Comparison of ENCODE assay signal across 11 mouse cellular contexts in the genomic region with DNA sequence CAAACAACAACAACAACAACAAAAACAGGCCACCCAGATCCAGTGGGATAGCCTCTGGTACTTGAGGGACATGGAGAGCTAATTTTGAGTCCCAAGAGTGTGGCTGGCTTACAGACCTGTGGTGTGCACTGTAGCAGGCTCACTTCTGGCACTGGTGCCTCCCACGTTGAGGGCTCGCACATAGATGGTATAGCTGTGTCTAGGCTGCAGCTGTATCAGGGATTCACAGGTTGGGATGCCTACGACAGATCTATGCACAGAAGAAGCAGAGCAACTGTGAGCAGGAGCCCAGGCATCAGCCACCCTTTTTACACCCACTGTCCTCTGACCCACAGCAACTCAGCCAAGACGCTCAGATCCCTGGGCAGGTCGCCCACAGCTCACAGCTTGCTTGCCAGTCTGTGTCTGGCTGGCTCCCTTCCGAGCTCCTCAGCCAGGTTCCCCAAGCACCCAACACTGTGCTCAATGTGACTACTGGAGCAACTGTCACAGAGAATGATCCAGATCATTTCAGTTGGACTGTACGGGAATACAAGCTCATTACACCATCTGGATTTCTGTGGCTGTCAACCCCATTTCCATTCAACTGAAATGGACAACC. TPM values are rescaled to one million over a fixed set of nuclear protein-coding genes. Genes with fewer than 3 reads are reported as not detected.
DNase-seq lines count a peak whose midpoint lies in the region; ATAC-seq and TF ChIP-seq lines count a peak whose summit lies in the region.
"Had no signal": no experiment of that assay in that cellular context is flagged by ENCODE, and none has a peak within 500 bp of the region (broad histone marks: within the 10 kb centered on the region; RNA-seq: fewer than 3 reads in every experiment).

No protein-coding gene starts in this region.

- no peaks in the 10 kb centered on the region for H3K4me1 ChIP-seq in lung, postnatal 0 days (ENCODE audit: insufficient read depth, low read depth, low read length)
- H3K4me1 ChIP-seq: limb, embryonic 12.5 days had no signal

- H3K9me3 ChIP-seq in lung, postnatal 0 days (ENCODE audit: low read length): no peaks in the 10 kb centered on the region
- H3K9me3 ChIP-seq: limb, embryonic 12.5 days; neural tube, embryonic 12.5 days had no signal

- no peak overlapping the region for H3K9ac ChIP-seq in lung, postnatal 0 days (replicated peaks; ENCODE audit: low read depth)
- H3K9ac ChIP-seq: limb, embryonic 12.5 days; neural tube, embryonic 12.5 days had no signal

- TF ChIP-seq EP300 in lung, postnatal 0 days (IDR thresholded peaks at IDR 0.05): no peak

- no peak overlapping the region for H3K27ac ChIP-seq in lung, postnatal 0 days (ENCODE audit: low read length)
- 0 out of 2 replicates have a peak overlapping the region, but pooled peaks have one; percentile 24 for H3K27ac ChIP-seq in left cerebral cortex, adult 2 months
- H3K27ac ChIP-seq: limb, embryonic 12.5 days; neural tube, embryonic 12.5 days had no signal

- no peak for TF ChIP-seq CTCF in lung, postnatal 0 days (IDR thresholded peaks at IDR 0.05)
- TF ChIP-seq CTCF in left cerebral cortex, adult 2 months (IDR thresholded peaks at IDR 0.05): no peak

- no peaks in the 10 kb centered on the region for H3K36me3 ChIP-seq in lung, postnatal 0 days (ENCODE audit: insufficient read depth, low read length)
- H3K36me3 ChIP-seq: limb, embryonic 12.5 days; neural tube, embryonic 12.5 days had no signal

- 82% methylated on average over 7 of the region's 7 CpGs for WGBS in lung, postnatal 0 days

- intact Hi-C loops in left cerebral cortex, adult 2 months (cut with DNase I): loop anchor here (2.0 kb wide), 1 partner anchor 29 kb away; the partner anchor contains the start of gene Whamm

- peak; percentile 18 to 20 for DNase-seq in lung, adult 18-20 months
- no peak for DNase-seq in lung, postnatal 0 days (ENCODE audit: low spot score)
- peak; percentile 34 for DNase-seq in cerebellum, adult 9-10 months
- DNase-seq in heart, adult 9 months (ENCODE audit: low spot score in 2 of 2): peak; percentile 57 to 77
- DNase-seq in left cerebral cortex, adult 2 months (ENCODE audit: extremely low spot score in 1 of 2, low spot score in 2 of 2): peak; percentile 57 to 63
- no peak for DNase-seq in T-cell, adult 2 months (ENCODE audit: low spot score)
- no peak for DNase-seq in thymus, postnatal 4 days
- no peak for DNase-seq in spleen, postnatal 14 days (ENCODE audit: low spot score in 2 of 2)

- H3K4me3 ChIP-seq in lung, postnatal 0 days (ENCODE audit: low read depth, low read length): no peak overlapping the region
- no peak overlapping the region for H3K4me3 ChIP-seq in left cerebral cortex, adult 2 months
- H3K4me3 ChIP-seq: limb, embryonic 12.5 days; neural tube, embryonic 12.5 days had no signal

- no peak for ATAC-seq in lung, postnatal 0 days

- H3K4me2 ChIP-seq in lung, postnatal 0 days (replicated peaks; ENCODE audit: low read depth, low read length): no peak overlapping the region
- H3K4me2 ChIP-seq: limb, embryonic 12.5 days; neural tube, embryonic 12.5 days had no signal

- H3K27me3 ChIP-seq in lung, postnatal 0 days (replicated peaks; ENCODE audit: insufficient read depth, low read length): no peaks in the 10 kb centered on the region
- H3K27me3 ChIP-seq: limb, embryonic 12.5 days; neural tube, embryonic 12.5 days had no signal

RNA-seq across cellular contexts. Expression of gene Fsd2, which starts 24.7 kb away (rescaled TPM):
- polyA plus RNA-seq in lung, postnatal 0 days (2015; fragmentation: Nextera tagmentation; extraction: Ambion mirVana): 1.0 and 1.4 TPM in 2 replicates
- under 1 TPM; 0.25 to 0.26 TPM for total RNA-seq in left cerebral cortex, adult 2 months (2021)

RNA-seq across cellular contexts. Expression of gene Whamm, which starts 29.0 kb away (rescaled TPM):
- 7.2 and 8.1 TPM in 2 replicates for polyA plus RNA-seq in lung, postnatal 0 days (2015; fragmentation: Nextera tagmentation; extraction: Ambion mirVana)
- total RNA-seq in left cerebral cortex, adult 2 months (2021): 10 to 100 TPM; 18.6 to 19.1 TPM

RNA-seq across cellular contexts. Expression of gene BC048679, which starts 43.9 kb away (rescaled TPM):
- polyA plus RNA-seq in lung, postnatal 0 days (2015; fragmentation: Nextera tagmentation; extraction: Ambion mirVana): not detected in 2 replicates
- not detected for total RNA-seq in left cerebral cortex, adult 2 months (2021)
- polyA plus RNA-seq: embryonic facial prominence, embryonic 14.5 days; limb, embryonic 12.5 days; neural tube, embryonic 12.5 days had no signal

RNA-seq across cellular contexts. Expression of gene Ap3b2, which starts 48.3 kb away (rescaled TPM):
- 0.12 and 0.23 TPM in 2 replicates for polyA plus RNA-seq in lung, postnatal 0 days (2015; fragmentation: Nextera tagmentation; extraction: Ambion mirVana)
- 100 to 1,000 TPM; 159 to 162 TPM for total RNA-seq in left cerebral cortex, adult 2 months (2021)

Comparison
In these comparisons a context has a peak if more than half of its experiments do, and no peak if none do; other contexts are left out.
1. DNase-seq: peak in lung, adult 18-20 months (2 of 2), cerebellum, adult 9-10 months (single experiment), heart, adult 9 months (2 of 2) and left cerebral cortex, adult 2 months (2 of 2); none in lung, postnatal 0 days (single experiment), T-cell, adult 2 months (single experiment), thymus, postnatal 4 days (single experiment) and spleen, postnatal 14 days (0 of 2).